Mouse (Mus musculus) hindbrain, embryonic 11.5 days (tissue): ENCODE measurements at regions not wholly inside any gene's neighbourhood (a gene's known extent, or its start where the extent isn't known, plus 50 kb on each side); places are given as distances from the start of the nearest gene placed in this dataset.

Source experiments
- ATAC-seq: fragments of 200-750 bp; cut with Nextera tagmentation; 2 replicates; pipeline ENCODE4 v1.8.0; 2017; ENCODE audit warnings: mild to moderate bottlenecking, moderate TSS enrichment, moderate library complexity; ENCODE audit not compliant: low FRiP score
- DNase-seq: peaks from one replicate; pipeline ENCODE4 v3.0.0-alpha.2; 2015; ENCODE audit warnings: low spot score
- H3K27ac ChIP-seq: fragments of 300-500 bp; sonication (generic); 2 replicates; pipeline ENCODE4 v1.5.1; 2014; ENCODE audit warnings: mild to moderate bottlenecking, low read depth, low read length
- H3K27me3 ChIP-seq: fragments of 300-500 bp; sonication (generic); 2 replicates; pipeline ENCODE4 v1.6.1; 2014; ENCODE audit warnings: mild to moderate bottlenecking, low read length, moderate library complexity, mixed read lengths; ENCODE audit not compliant: control insufficient read depth, insufficient read depth
- H3K36me3 ChIP-seq: fragments of 300-500 bp; sonication (generic); 2 replicates; pipeline ENCODE4 v1.6.1; 2014; ENCODE audit warnings: mild to moderate bottlenecking, low read length, moderate library complexity, mixed read lengths; ENCODE audit not compliant: control insufficient read depth, insufficient read depth
- H3K4me1 ChIP-seq: fragments of 300-500 bp; sonication (generic); replicated peaks from 2 replicates; pipeline ENCODE4 v1.6.1; 2014; ENCODE audit warnings: low read length, mixed read lengths; ENCODE audit not compliant: control insufficient read depth, insufficient read depth
- H3K4me2 ChIP-seq: fragments of 300-500 bp; sonication (generic); replicated peaks from 2 replicates; pipeline ENCODE4 v1.6.1; 2014; ENCODE audit warnings: mild to moderate bottlenecking, low read depth, low read length
- H3K4me3 ChIP-seq: fragments of 300-500 bp; sonication (generic); 2 replicates; pipeline ENCODE4 v1.5.1; 2014; ENCODE audit warnings: low read depth, low read length
- H3K9ac ChIP-seq: fragments of 300-500 bp; sonication (generic); 2 replicates; pipeline ENCODE4 v1.6.1; 2014; ENCODE audit warnings: low read depth, low read length
- H3K9me3 ChIP-seq: fragments of 300-500 bp; sonication (generic); 2 replicates; pipeline ENCODE4 v1.6.1; 2016; ENCODE audit warnings: low read length; ENCODE audit not compliant: control insufficient read depth
- WGBS: fragments of 180-500 bp; shearing (Covaris S2); extraction: QIAGEN DNeasy Blood & Tissue Kit; methylation state at CpG from one replicate; pipeline ENCODE4 v1.1.7; 2014; 5-methylcytosine and 5-hydroxymethylcytosine counted together

DNA sequence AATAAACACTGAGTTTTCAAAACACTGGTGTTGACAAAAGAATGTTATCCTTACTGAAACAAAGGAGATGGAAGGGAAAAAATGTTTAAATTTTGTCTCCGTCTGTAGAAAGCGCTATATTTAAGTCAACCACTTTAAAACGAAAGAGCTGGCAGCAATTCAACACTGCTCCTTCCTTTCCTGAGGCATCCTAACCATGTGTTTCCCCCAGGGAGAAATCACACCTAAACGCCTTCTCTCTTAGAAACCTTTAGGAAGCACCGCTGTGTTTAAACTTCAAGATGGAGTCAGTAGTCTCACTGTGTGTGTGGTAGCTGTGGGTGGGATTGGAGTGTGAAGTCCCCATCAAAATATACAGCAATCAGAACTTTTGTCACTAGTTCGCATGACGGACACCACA is 268.6 kb upstream of the Intu start:
- H3K4me1 ChIP-seq: no peaks in the 10 kb centered on the region
- H3K36me3 ChIP-seq: no peaks in the 10 kb centered on the region
- H3K9ac ChIP-seq: no peak overlapping the region
- WGBS: 78% methylated on average over 7 of the region's 7 CpGs
- no peak for DNase-seq
- H3K4me3 ChIP-seq: no peak overlapping the region
- no peak for ATAC-seq
- no peak overlapping the region for H3K27ac ChIP-seq
- no peaks in the 10 kb centered on the region for H3K9me3 ChIP-seq
- no peak overlapping the region for H3K4me2 ChIP-seq
- no peaks in the 10 kb centered on the region for H3K27me3 ChIP-seq

DNA sequence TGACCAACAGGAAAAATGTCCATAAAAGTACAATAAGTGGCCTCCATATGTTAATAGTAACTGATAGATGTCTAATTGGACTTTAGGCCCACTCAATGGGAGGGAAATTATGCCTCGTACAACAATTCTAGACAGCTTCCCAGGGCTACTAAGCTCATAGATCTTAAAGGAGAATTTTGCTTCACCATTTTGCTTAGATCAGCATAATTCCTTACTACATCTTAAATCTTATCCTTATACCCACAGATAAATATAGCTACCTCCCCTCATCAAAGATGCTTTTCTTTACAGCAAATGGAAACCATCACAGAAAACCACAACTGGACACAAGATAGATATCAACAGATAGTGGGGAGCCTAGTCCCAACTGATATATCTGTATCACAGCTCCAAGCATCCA is 263.6 kb upstream of the Intu start:
- Histone ChIP-seq H3K9ac (no peak overlapping the region), H3K36me3 (no peaks in the 10 kb centered on the region), H3K27ac (no peak overlapping the region), H3K27me3 (no peaks in the 10 kb centered on the region), H3K4me2 (no peak overlapping the region), H3K4me3 (no peak overlapping the region), H3K4me1 (no peaks in the 10 kb centered on the region), H3K9me3 (no peaks in the 10 kb centered on the region)
- 90% methylated on average over 1 of the region's 1 CpGs for WGBS
- no peak for ATAC-seq
- no peak for DNase-seq

DNA sequence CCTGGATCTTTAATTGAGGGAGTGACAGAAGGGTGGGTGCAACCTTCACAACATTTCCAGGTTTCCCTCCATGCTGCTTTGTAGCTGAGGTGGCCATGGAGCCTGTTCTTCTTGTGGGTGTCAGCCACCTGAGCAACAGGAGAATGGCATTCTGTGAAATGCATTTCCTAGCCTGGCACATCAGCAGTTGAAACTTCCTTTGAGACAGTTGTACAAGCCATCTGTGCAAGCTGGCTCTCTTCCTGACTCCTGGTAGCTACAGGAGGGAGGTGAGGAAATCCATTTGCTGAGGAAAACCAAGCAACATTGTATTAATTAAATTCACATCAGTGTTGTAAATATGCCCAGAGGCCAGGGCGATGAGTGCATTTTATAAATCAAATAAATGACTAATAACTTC is 248.2 kb upstream of the Intu start:
- no peak overlapping the region for H3K9ac ChIP-seq
- no peaks in the 10 kb centered on the region for H3K36me3 ChIP-seq
- no peak overlapping the region for H3K27ac ChIP-seq
- no peaks in the 10 kb centered on the region for H3K4me1 ChIP-seq
- ATAC-seq: no peak
- 94% methylated on average over 1 of the region's 1 CpGs for WGBS
- H3K4me3 ChIP-seq: no peak overlapping the region
- DNase-seq: no peak
- H3K9me3 ChIP-seq: no peaks in the 10 kb centered on the region
- no peak overlapping the region for H3K4me2 ChIP-seq
- H3K27me3 ChIP-seq: no peaks in the 10 kb centered on the region

DNA sequence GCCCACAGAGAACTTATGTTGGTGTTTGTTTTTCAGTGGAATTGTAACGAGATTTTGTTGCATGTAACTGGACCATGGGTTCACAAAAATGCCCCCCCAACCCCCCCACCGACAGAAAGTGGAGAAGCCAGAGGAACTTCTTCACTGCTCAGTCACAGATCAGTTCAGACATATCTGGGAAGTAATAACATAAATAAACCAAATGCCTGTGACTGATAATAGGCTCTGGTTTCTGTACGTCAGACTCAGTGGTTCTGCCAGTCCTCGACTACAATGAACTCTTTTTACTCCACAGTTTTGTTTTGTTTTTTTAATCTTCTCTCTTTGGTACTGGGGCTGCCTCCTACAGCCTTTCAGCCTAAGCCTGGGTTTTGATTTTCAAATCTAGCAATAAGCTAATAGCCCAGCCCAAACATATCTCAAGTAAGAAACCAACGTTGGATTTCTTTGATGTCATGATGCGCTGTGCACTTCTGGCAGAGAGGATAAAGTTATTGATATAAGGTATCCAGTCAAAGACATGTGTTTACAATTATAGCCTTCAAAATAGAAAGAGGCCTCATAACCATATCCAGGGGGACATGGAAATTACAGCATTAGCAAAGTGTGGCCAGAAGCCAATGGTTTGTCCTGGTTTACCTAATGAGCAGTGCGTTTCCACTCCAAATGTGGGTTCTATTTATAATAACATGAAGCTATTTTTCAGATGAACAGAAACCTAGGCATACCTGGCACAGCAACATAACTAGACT is 244.0 kb upstream of the Intu start:
- no peaks in the 10 kb centered on the region for H3K9me3 ChIP-seq
- H3K4me2 ChIP-seq: no peak overlapping the region
- no peaks in the 10 kb centered on the region for H3K27me3 ChIP-seq
- no peak overlapping the region for H3K4me3 ChIP-seq
- DNase-seq (no peak), ATAC-seq (no peak)
- no peaks in the 10 kb centered on the region for H3K4me1 ChIP-seq
- H3K9ac ChIP-seq: no peak overlapping the region
- no peak overlapping the region for H3K27ac ChIP-seq
- no peaks in the 10 kb centered on the region for H3K36me3 ChIP-seq
- WGBS: 70% methylated on average over 7 of the region's 7 CpGs

DNA sequence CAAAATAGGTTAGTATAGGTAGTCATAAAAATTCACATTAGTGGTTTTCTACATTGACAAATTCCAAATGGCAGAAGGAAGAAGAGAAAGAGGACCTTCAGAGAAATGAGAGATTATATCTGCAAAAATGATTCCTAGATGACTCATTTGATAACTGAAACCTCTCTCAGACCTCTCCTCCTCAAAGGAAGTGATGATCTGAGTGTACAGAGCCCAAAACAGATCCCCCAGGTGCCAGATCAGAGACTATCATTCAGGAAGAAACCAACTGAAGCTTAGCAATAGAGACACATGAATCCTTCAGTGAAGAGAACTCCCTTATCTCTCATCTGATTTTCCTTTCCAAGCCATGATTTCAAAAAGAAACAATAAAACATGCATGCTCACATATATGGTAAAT is 234.0 kb upstream of the Intu start:
- H3K4me3 ChIP-seq: no peak overlapping the region
- no peak overlapping the region for H3K27ac ChIP-seq
- no peak overlapping the region for H3K9ac ChIP-seq
- H3K4me2 ChIP-seq: no peak overlapping the region
- no peak for ATAC-seq
- H3K9me3 ChIP-seq: no peaks in the 10 kb centered on the region
- H3K4me1 ChIP-seq: no peaks in the 10 kb centered on the region
- H3K27me3 ChIP-seq: no peaks in the 10 kb centered on the region
- no peak for DNase-seq
- H3K36me3 ChIP-seq: no peaks in the 10 kb centered on the region

DNA sequence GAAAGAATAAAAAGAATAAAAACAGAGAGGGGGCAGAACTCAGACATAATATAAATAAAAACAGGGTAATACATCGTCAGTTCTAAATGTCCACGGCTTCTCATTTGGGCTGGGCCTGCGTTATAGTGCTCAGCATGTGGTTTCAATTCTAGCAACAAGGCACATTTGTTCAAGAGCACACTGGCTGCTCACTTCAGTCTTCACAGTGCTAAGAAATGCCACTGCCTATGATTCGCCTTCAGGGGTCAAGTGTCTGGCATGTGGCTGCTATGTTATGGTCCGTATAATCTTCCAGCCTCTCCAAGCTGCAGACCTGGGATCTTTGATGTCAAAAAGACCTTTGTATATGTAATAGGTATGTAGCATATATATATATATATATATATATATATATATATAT is 210.8 kb upstream of the Intu start:
- no peak for DNase-seq

DNA sequence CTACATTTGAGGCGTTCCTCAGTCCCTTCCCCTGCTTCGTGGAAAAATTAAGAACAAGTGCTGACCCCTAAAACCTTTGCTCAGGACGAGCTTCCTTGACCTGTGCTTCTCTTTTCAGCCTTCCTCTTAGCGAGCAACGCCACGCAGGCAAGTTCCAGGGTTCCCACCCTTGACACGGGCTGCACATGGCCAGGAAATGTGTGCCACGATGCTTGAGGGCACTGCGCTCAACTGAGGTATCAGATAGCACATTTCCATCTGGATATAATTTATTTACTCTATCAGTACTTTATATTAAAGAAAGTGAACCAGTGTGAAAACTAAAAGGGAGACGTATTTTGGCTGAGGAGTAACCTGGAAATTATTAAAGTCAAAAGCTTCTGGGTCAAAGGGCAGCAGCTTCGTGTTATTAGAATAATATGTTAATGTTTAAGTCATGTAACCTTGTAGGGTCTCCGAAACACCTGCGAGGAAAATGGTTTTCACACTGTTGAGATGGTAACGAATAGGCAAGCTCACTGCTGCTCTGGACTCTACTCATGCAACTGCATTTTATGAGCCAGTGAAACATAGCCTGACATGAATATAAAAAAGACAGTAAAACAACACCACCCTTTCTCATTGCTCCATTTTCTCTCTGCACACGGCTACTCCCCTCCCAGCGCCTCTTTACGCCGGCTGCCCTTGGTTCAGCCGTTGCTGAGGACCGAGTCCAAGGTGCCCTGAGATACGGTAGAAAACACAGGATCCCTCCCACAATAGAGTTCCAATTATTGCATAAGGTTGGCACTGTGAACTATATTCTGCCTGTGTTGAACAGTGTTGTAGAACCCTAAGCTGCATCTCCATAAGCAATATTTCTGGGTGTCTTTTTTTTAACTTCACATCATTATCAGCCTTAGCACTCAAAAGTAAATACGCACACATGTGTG is 204.9 kb upstream of the Intu start:
- H3K4me2 ChIP-seq: no peak overlapping the region
- H3K4me1 ChIP-seq: no peaks in the 10 kb centered on the region
- H3K36me3 ChIP-seq: no peaks in the 10 kb centered on the region
- no peak overlapping the region for H3K9ac ChIP-seq
- no peak overlapping the region for H3K4me3 ChIP-seq
- DNase-seq (peak; percentile 10), ATAC-seq (no peak)
- no peak overlapping the region for H3K27ac ChIP-seq
- H3K27me3 ChIP-seq: no peaks in the 10 kb centered on the region
- H3K9me3 ChIP-seq: no peaks in the 10 kb centered on the region
- 75% methylated on average over 22 of the region's 22 CpGs for WGBS

More for the DNA sequence above, 210.8 kb upstream of the Intu start:
- no peak overlapping the region for H3K27ac ChIP-seq
- no peak overlapping the region for H3K4me2 ChIP-seq
- no peaks in the 10 kb centered on the region for H3K36me3 ChIP-seq
- no peak overlapping the region for H3K4me3 ChIP-seq
- H3K4me1 ChIP-seq: no peaks in the 10 kb centered on the region
- H3K9ac ChIP-seq: no peak overlapping the region
- no peaks in the 10 kb centered on the region for H3K27me3 ChIP-seq
- ATAC-seq: no peak
- WGBS: 68% methylated on average over 5 of the region's 5 CpGs
- no peaks in the 10 kb centered on the region for H3K9me3 ChIP-seq

DNA sequence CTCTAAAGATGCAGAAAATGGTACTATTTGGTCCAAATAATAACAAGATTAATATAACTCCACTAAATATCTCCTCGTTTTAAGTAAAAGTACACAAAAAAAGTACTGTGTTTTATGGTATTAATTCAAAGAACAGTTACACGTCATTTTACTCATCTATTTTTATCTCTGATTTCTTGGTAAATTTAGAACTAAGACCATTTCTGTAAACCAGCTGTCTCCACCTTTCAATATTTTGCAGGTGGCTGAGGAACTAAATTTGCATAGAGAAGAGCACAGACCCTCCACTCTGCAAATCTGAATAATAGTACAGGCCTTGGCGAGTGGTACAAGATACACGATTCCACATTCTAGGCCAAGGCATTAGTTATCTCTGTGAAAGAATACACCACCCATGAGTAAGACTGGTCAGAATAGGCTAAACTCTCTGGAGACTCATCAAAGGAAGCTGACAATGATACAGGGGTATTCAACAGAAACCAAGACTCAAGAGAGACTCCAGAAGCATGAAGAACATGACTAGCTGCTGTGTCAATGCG is 191.5 kb upstream of the Intu start:
- Histone ChIP-seq H3K4me2 (no peak overlapping the region), H3K27ac (no peak overlapping the region), H3K27me3 (no peaks in the 10 kb centered on the region), H3K36me3 (no peaks in the 10 kb centered on the region), H3K9me3 (no peaks in the 10 kb centered on the region), H3K4me3 (no peak overlapping the region), H3K4me1 (no peaks in the 10 kb centered on the region), H3K9ac (no peak overlapping the region)
- WGBS: 94% methylated on average over 5 of the region's 5 CpGs
- no peak for DNase-seq
- ATAC-seq: no peak
